Mouse (Mus musculus) myocyte (in vitro differentiated cells): ENCODE data around the gene Bcl2a1b.
"Not testable (repeated sequence)": the region's sequence is repeated elsewhere in the genome, so short reads cannot be mapped to it uniquely, and the experiment has no call there.

Experiments
- E2F4 ChIP-seq: IDR thresholded peaks from one replicate; pipeline ENCODE4 v1.6.1; 2011; ENCODE audit warnings: mild to moderate bottlenecking, control low read depth, moderate library complexity; ENCODE audit not compliant: insufficient read depth
- MAX ChIP-seq: IDR thresholded peaks from one replicate; pipeline ENCODE4 v1.6.1; 2011; ENCODE audit warnings: low read depth, mild to moderate bottlenecking, control low read depth
- MYOD1 ChIP-seq, 3 experiments: IDR thresholded peaks; one replicate each; pipeline ENCODE4 v1.6.1; 2011; ENCODE audit warnings: control low read depth in 2 of 3, low read depth in 2 of 3, mild to moderate bottlenecking in 2 of 3, moderate library complexity in 1 of 3; ENCODE audit not compliant: insufficient read length in 2 of 3, control insufficient read depth in 1 of 3
- MYOG ChIP-seq, 3 experiments: IDR thresholded peaks; one replicate each; pipeline ENCODE4 v1.6.1; 2011; ENCODE audit warnings: control low read depth in 2 of 3, low read depth in 2 of 3, mild to moderate bottlenecking in 2 of 3; ENCODE audit not compliant: insufficient read length in 2 of 3, control insufficient read depth in 1 of 3, insufficient read depth in 1 of 3
- POLR2A ChIP-seq: IDR thresholded peaks from one replicate; pipeline ENCODE4 v1.6.1; 2011; ENCODE audit warnings: low read depth, mild to moderate bottlenecking, control low read depth, moderate library complexity; ENCODE audit not compliant: insufficient read length
- POLR2AphosphoS2 ChIP-seq: IDR thresholded peaks from one replicate; pipeline ENCODE4 v1.6.1; 2011; ENCODE audit warnings: low read depth, control low read depth; ENCODE audit not compliant: insufficient read length
- SRF ChIP-seq: IDR thresholded peaks from one replicate; pipeline ENCODE4 v1.6.1; 2011; ENCODE audit warnings: low read depth; ENCODE audit not compliant: control insufficient read depth, insufficient read length
- TCF12 ChIP-seq: IDR thresholded peaks from one replicate; pipeline ENCODE4 v1.6.1; 2011; ENCODE audit warnings: mild to moderate bottlenecking, control low read depth; ENCODE audit not compliant: poor library complexity, insufficient read depth, severe bottlenecking
- TCF3 ChIP-seq: IDR thresholded peaks from one replicate; pipeline ENCODE4 v1.6.1; 2011; ENCODE audit warnings: low read depth, control low read depth; ENCODE audit not compliant: insufficient read length
- USF1 ChIP-seq: IDR thresholded peaks from one replicate; pipeline ENCODE4 v1.6.1; 2011; ENCODE audit warnings: low read depth, mild to moderate bottlenecking, control low read depth, moderate library complexity

DNA sequence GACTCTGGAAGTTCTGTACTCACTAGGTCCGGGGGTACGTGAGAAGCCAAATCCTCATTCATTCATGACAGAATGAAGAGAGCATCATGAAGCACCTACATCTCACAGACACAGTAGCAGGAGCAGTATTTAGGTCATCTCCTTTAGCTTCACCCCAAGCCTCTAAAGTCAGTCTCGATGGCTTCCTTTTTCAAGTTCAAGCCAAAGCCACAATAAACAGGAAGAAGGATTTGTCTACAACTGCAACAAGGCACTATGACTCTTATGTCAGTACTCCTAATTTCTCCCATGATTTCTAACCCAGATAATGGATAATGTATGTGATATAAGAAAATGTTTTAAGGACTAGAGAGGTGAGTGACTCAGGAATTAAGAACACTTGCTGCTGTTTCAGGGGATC, 660 bp upstream of the Bcl2a1b start:
- not testable (repeated sequence) for TF ChIP-seq POLR2A; USF1; MYOG (IDR thresholded peaks at IDR 0.05; ENCODE audit: control insufficient read depth in 1 of 3, insufficient read depth in 1 of 3, insufficient read length in 2 of 3, low read depth in 2 of 3); TCF3; MAX; POLR2AphosphoS2; MYOD1 (IDR thresholded peaks at IDR 0.05; ENCODE audit: control insufficient read depth in 1 of 3, insufficient read length in 2 of 3, low read depth in 2 of 3); E2F4; TCF12; SRF
